Mouse (Mus musculus): ENCODE results near the gene Use1.

Gene Use1

DNA sequence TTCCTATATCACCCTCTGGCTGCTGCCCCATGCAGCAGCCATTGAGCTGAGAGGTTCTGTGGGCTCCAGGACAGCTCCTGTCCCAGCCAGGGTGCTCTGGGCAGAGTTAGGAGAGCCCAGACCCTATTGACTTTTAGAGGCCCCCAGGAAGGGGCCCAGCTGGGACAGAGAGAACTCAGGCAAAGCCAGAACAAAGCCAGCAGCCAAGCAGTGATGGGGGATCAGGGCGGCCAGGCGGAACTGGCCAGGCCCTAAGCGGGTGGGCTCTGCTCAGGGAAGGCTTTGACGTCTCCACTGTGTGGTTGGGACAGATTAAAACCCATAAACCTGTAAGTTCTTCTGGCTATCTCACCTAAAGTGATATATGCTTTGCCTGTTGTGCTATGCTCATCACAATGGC lies 12.4 kb downstream of the Use1 start:
- no peak for DNase-seq (ENCODE audit: low spot score)

DNA sequence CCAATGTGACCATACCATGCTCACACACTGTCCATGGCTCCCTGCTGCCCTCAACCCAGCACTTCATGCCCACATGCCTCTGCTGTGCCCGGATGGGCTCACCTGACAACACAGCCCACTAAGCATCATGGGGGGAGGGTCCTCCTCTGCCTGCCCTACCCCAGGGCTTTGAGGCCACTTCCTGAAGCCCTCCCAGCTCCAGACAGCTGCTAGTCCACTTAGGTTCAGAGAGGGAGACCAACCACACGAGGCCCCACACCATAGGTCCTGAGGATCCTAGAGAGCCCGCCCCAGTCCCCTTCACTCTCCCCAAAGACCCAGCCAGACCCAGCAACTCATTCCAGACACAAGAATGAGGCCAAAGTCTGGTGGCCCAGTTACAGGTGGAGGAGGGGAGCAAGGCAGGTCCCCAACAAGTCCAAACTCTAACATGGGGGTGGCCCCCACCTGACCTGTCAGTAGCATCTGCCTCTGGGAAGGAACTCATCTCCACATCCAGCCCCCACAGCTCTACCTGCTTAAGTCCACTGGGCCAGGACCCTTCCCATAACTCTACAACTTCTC lies 12.9 kb downstream of the Use1 start:
- DNase-seq (ENCODE audit: low spot score): no peak

DNA sequence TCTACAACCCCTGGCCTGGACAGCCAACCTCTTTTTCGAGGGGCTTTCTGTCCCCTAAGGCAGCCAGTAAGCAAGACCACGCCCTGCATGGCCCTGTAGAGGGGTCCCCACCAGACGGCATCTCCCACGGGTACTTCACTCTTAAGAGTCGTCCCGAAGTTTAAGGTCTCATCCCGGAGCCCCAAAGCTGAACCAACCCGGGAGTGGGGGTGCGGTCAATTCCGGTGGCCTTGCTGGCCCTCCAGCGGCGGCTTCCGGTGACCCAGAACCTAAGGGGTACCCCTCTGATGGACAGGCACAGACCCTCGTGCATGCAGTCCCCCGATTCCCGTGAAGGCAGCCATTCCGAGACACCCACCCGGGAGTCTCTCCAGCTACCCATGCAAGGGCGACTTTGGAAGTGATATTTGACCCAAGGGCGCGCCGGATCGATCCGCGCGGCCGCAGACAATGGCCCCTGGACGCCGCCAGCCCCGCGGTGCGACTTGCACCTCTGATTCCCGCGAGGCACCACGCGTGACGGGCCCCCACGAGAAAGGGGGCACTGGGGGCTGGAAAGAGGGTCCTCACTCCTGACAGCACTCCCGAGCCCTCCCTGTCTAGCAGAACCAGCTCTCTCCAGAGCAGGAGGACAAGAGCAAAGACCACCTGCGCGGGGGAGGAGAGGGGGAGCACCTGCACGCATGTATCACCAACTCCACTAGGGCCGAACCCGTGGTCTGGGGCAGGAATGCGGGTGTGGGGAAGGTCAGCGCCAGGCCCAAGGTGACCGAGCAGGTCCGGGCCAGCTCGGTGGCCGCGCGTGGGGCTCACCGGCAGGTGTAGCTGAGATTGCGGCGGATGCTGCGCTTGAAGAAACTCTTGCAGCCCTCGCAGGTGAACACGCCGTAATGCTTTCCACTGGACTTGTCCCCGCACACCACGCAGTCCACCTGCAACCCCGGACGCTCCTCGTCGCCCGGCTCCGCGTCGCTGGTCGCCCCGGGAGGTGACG lies 13.8 kb downstream of the Use1 start:
- DNase-seq (ENCODE audit: low spot score): no peak

DNA sequence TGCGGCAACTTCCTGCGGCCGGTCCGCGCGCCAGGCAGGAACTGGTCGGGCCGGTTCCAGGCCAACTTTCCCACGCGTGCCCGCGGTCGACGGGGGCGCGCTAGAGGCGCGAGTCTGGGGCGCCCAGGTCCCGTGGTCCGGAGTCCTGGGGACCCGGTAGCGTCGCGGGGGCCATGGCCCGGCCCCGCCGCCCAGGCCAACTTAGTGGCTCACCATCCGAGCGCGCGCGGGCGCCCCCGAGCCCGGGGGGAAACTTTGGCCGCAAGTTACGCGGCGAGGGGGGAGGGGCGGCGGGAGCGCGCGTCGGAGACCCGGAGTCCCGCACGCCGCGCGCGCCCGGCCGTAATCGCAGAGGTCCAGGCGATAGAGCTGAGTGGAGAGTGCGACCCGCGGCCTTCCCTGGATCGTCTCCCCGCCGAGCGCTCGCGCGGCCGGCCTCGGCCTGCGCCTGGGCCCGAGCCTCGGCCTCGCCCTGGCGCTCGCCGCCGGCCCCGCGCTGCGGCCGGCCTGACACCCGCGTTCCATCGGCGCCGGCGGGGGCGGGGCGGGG lies 14.8 kb downstream of the Use1 start, which contains the start of gene Nr2f6:
Nr2f6 (minus strand) TSS at position 540 of the 550 bp plus-strand sequence.
- DNase-seq (ENCODE audit: low spot score): peak; percentile 57

DNA sequence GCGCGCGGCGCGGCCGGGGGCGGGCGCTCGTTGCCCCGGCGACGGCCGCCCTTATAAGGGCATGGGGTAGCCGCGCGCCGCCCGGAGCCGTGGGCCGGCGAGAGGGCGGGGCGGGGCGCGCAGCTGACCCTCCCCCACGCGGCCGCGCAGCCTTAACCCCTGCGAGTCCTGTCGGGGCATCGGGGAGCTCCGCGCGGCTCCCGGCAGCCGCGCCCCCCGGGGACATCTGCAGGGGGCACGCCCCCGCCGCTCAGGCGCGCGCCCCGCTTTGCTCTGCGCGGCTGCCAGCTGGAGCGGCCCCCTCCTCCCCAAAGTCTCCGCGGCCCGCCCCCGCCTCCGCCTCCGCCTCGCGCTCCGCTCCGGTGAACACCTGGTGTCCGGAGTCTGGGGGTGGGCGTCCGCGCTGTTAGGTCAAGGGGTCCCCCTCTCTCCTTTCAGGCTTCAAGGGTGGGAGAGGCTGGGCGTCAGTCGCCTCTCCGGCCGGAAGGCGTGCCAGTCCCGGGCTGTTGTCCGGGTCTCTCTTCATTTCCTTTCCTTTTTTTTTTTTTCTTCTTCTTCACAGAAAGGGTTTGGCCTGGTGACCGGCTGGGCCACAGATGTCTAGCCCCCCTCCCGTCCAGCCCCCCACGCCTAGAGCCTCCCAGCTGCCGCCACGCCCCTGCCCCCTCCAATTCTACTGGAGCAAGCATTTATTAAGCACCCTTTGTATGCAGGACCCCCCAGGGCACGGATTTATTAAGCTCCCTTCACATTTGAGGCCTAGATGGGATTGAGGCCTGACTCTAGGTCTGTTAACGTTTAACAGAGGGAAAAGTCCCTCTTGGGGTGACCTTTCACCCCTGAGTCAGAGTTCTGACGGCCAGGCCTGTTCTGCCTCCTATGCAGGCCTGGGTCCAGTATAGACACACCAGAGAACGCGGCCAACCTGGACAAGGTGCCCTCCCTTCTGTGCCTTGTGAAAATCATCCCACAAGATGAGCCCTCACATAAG lies 15.6 kb downstream of the Use1 start:
- peak; percentile 86 for DNase-seq (ENCODE audit: low spot score)

DNA sequence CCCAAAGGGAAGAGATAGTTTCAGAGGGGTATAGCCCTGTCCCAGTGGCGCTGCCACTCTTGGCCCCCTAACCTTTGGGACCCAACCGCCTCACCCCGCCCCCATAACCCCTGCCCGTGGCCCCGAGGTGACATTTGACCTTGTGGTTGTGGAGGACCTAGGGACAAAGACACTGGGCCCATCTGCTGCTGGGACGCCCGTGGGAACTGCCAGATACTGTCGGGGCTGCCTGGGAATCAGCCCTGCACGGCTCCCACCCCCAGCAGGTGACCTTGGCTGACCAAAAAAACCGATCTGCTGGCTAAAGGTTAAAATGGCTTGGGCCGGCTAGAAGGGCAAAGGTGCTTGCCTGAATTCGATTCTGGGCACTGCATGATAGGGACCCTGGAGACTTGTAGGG lies 16.7 kb downstream of the Use1 start:
- no peak for DNase-seq (ENCODE audit: low spot score)

DNA sequence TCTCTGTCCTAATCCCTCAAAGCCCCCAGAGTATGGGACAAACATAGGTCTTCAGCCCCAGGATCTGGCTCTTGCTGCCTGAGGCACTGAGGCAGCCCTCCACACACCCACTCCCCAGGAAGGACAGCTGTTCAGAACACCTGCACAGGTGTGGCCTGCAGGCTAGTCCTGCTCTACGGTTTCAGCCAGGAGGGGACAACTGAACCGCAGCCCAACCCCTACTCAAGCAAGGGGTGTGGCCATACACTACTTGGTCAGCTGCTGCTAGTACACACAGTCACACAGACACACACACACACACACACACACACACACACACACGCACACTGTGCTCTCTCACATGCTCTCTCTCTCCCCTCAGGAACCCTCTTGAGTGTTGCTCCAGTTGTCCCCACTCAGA lies 17.2 kb downstream of the Use1 start:
- no peak for DNase-seq (ENCODE audit: low spot score)

DNA sequence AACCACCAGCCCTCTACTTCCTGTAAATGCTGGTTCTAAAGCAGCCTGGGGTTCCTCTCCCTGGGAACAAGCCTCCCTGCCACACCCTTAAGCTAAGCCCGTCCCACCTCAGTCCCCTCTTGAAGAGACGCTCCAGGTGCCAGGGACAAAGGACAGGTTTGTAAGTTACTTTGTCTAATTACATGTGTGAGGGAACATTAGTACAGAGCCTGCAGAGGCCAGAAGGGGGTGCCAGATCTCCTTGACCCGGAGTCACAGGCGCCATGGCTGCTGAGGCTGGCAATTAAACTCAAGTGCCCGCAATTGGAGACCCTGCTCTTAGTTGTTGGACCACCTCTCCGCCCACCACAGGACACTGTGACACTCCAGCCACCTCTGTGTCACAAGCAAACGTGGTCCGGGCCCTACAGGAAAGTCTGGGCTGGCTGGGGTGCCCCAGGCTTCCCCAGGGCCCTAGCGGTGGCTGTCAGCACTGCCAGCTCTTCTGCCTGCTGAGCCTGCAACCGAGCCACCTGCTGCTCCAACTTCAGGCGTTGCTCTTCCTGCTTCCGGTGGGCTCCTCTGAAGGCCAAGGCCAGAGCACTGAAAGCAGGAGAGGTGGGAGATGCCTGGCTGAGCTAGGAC lies 18.7 kb downstream of the Use1 start:
- no peak for DNase-seq (ENCODE audit: low spot score)

DNA sequence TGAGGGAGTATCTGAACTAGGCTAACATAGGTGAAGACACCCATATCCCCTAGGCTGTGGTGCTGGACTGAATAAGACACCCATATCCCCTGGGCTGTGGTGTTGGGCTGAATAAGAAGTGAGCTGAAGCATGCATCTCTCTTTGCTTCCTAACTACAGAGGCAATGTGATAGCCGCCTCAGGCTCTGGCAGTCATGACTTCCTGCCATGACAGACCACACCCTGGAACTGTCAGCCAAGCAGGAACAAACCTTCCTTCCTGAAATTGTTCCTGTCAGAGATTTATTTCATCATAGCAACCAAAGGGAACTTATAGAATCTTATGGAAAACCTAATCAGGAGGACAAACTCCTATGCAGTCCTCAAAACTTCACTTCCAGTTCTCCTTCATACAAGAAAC lies 21.6 kb downstream of the Use1 start:
- DNase-seq (ENCODE audit: low spot score): no peak

DNA sequence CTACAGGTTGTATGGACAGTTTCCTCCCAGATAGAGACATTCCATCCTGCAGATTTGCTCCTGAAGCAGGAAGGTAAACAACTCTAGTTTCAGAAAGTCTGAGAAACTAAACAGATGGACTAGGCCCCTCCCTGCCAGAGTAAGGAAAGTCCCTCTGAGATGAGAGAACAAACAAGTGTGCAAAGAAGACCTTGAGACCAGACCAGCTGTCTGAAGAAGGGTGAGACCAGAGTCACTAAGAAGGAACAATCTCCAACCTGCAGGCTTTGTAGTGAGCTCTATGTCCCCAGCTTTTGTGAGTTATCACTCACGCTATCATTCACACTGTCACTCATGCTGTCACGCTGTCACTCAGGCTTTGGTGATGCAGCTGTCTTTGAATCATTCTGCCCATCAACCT lies 25.0 kb downstream of the Use1 start:
- no peak for DNase-seq (ENCODE audit: low spot score)

DNA sequence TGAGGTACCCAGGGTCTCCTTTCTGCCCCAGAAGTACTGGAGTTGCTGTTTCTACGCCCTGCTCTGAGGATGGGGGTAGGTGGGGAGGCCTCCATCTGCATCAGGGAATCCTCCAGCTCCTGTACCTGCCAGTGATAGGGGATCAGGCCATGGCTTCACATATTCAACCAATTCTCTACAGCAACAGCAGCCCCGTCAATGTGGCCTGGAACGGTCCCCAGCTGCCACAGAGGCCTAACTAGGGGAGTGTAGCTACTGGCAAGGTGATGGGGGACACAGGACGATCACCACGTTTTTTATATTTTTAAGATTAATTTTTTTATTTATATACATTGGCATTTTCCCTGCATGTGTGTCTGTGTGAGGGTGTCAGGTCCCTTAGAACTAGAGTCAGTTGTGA lies 25.7 kb downstream of the Use1 start:
- no peak for DNase-seq (ENCODE audit: low spot score)

DNA sequence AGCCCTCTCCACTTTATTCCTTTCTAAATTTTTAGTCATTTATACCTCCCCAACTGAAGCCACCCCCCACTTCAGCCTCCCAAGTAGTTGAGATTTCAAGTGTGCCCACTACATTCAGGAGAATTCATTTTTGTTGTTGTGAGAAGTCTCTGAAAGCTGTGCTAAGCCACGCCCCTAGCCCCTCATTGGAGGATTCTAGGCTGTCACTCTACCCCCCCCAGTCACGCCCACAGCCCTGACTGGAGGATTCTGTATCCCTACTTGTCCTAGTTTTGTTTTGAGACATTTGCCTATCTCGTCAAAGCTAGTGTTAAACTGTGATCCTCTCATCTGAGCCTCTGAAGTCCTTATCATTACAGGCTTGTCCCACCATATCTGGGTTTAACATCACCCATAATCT lies 26.2 kb downstream of the Use1 start:
- no peak for DNase-seq (ENCODE audit: low spot score)

DNA sequence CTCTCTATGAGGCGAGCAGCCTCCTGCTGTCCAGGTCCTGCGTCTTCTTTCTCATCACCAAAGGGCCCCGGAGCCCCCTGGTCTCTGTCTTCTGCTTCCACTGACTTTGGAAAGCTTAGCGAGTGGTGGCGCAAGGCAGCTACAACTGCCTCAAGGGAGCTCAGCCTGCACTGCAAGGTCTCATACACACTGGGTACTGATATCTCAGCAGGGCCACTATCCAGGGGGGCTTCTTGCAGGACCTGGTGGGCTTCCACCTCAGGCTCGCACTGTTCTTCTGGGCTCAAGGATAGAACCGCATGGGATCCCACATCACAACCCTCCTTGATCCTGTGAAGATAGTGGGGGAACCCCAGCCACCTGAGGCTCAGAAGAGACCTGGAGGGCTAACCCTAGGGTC lies 27.8 kb downstream of the Use1 start:
- no peak for DNase-seq (ENCODE audit: low spot score)

DNA sequence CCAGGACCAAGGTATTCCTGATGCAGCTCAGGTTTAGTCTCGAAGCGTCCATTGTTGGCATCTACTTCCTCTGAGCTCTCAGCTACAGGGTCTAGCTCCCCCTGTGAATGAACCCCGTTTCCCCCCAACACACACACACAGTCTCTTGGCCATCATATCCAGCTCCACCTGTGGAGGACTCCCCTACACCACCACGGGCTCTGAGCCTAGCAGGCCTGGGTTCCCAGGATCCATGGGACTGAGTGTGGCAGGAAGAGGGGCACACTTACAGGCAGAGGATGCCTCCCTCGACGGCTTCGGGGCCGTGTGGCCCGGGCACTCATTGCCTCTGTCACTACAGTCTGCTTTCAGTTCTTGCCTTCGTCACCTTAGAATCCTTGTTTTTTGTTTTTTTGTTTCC lies 28.4 kb downstream of the Use1 start:
- no peak for DNase-seq (ENCODE audit: low spot score)

DNA sequence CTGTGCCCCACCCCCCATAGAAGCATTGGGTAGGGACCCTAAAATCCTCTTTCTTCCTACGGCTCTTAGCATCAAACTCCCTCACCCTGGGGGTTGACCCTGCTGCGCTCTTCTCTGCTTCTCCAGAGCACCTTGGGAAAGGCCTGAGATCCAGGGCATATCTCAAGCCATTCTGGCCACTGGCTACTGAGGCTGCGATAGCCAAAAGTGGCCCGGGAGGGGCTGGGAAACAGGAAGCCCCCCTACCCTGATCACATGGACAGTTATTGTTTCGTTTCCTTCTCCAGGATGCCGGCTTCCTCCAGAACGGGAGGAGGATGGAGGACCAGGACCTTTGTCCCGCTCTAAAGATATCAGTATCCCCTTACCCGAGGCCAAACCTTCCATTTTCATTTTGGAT lies 29.0 kb downstream of the Use1 start, which contains the start of gene Ushbp1:
Ushbp1 (minus strand) TSS at position 174 of the 400 bp plus-strand sequence.
- DNase-seq (ENCODE audit: low spot score): no peak

DNA sequence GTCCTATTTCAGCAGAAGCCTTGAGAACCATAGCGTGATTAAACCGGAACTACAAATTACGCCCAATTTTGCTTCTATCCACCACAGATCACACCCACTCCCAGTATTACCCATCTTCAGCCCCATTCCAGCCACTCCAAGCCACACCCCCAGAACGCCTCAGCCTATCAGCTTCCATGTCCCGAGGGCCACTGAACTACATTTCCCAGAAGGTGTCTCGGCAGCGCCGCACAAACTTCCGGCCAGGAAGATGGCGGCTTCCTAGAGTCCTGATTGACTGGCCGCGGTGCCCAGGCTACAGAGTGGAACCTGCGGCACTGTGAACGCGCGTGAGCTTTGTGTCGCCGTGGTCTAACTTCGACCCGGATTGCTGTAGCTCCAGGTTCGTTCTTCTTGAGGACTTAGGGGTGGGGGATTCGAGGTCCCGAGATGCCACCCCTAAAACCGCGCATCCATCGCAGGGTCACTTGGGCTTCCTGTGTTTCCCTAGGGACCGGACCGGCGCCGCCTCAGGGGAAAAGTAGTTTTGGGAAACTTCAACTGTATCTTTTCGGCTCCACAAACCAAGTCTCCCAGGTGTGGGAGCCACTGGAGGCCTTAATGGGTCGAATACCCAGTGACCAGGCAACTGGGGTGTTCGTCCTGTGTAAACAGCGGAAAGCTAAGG lies 30.1 kb downstream of the Use1 start, which contains the start of gene Babam1:
Babam1 (plus strand) TSS at position 223 of the 667 bp plus-strand sequence.
- peak; percentile 94 for DNase-seq (ENCODE audit: low spot score)

DNA sequence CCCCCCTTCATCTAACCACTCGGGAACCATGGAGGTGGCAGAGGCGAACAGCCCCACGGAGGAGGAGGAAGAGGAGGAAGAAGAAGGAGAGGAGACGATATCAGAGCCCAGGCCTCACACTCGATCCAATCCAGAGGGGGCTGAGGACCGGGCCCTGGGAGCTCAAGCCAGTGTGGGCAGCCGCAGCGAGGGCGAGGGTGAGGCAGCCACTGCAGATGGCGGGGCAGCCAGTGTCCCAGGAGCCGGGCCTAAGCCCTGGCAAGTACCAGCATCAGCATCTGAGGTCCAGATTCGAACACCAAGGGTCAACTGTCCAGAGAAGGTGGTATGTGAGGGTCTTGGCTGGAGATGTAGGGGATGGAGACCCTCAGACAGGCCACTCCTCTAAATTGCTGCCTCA lies 31.1 kb downstream of the Use1 start:
- DNase-seq (ENCODE audit: low spot score): no peak

DNA sequence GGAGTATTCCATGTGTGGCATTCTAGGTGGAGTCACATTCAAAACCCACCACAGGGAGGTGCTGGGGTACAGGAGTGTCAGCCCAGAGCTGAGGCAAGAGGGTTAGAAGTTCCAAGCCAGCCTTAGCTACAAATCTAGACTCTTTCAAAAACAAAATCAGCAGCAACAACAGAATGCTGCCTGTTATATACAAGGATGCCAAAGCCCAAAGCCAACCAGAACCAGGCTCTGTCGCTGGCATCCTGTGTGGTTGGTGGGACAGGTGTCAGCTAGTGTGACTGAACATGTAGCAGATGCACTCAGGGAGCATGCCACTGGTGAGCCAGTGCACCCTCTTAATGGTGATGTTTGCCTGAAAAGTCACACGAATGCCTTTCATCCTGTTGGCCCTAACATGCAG lies 34.2 kb downstream of the Use1 start:
- DNase-seq (ENCODE audit: low spot score): peak; percentile 0

DNA sequence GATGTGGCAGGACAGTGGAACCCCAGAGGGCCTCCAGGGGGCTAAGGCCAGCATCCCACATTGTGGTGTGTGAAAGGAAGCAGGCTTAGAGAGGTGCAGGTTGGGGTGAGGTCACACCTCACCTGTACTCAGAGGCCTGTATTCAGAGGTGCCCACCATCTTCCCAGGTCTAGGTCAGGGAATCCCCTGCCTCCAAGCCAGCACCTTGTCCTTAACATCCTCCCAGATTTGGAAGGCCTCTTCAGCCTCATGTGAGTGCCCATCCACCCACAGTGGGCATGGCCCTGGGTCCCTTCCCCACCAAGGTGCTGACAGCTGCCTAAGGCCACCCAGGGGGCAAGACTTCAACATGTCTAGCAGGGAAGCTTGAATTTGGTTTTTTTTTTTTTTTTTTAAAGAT lies 34.8 kb downstream of the Use1 start:
- DNase-seq (ENCODE audit: low spot score): peak; percentile 1

DNA sequence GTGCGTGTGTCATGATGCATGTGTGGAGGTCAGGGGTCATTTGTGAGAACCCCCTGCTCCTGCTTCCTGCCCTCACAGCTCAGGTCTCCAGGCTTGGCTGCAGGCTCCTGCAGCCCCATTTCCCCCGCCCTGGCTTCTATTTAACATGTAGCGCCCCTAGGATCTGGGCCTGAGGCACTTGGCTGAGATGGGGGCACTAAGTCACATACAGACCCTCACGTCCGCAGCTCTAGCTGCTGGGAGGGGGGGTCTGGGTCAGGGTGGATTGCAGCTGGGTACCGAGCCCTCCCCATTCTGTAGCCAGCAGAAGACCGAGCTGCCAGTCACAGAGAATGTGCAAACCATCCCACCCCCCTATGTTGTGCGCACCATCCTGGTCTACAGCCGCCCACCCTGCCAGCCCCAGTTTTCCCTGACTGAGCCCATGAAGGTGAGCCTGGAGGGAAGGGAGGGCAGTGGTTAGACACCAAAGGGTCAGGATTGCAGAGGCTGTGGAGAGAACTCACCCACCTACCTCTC lies 35.9 kb downstream of the Use1 start:
- no peak for DNase-seq (ENCODE audit: low spot score)
